Mouse (Mus musculus) naive thymus-derived CD4-positive, alpha-beta T cell, adult 2 months (primary cell): ENCODE measurements around the gene Cmtm6.

Experiments
- DNase-seq: peaks from one replicate; pipeline ENCODE4 v3.0.0-alpha.2; 2011; ENCODE audit warnings: low read depth

Cmtm6 gene

GRCm38 (mm10) chr9:114729911-114730805, 758 bp upstream of the Cmtm6 start:
- DNase-seq: peak; percentile 86

GRCm38 (mm10) chr9:114731871-114732682, 1.2 kb downstream of the Cmtm6 start:
- peak; percentile 47 for DNase-seq

DNA sequence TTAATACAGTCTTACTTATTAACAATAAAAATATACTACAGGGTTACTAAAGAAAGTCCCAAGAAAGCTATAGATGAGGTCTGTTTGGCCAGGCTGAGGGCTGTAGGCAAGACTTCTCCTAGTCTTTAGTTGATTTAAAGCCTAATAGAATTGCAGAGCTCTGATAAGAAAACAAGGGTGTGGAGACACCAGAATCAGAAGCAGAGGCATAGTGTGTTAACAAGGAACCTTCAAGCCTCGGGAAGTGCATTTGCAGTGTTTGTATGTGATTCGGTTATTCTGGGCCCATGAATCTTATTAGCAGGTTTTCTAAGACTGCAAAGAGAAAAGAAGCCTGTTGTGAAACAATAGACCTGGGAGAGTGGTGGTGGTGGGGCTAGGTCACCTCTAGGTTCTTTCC, 2.3 kb downstream of the Cmtm6 start:
- DNase-seq: no peak

GRCm38 (mm10) chr9:114736442-114736841, 5.5 kb downstream of the Cmtm6 start:
- no peak for DNase-seq

DNA sequence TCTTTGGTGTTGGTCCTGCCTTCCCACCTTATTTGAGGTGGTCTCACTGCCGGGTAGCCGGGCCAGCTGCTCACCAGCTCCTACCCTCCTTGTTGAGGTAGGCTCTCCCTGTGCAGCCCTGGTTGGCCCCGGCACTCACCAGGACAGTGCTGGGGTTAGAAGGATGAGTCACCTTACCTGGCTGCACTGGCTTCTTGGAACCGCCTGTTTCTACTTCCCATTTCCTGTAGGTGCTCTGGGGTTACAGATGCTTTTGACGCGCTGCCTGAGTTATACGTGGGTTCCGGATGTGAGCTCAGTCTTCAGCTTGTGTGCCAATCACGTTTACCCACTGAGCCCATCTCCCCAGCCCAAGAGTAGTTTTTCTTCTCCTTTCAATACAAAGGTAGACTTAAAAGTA, 9.4 kb downstream of the Cmtm6 start:
- DNase-seq: peak; percentile 79

GRCm38 (mm10) chr9:114742731-114743130, 11.8 kb downstream of the Cmtm6 start:
- DNase-seq: peak; percentile 82

- DNase-seq: no peak
These were observed 14.2 kb downstream of the Cmtm6 start for GRCm38 (mm10) chr9:114745163-114745562.

- DNase-seq: no peak
These were observed 14.7 kb downstream of the Cmtm6 start for GRCm38 (mm10) chr9:114745654-114746053.

GRCm38 (mm10) chr9:114747012-114747411, 16.1 kb downstream of the Cmtm6 start:
- DNase-seq: no peak

DNA sequence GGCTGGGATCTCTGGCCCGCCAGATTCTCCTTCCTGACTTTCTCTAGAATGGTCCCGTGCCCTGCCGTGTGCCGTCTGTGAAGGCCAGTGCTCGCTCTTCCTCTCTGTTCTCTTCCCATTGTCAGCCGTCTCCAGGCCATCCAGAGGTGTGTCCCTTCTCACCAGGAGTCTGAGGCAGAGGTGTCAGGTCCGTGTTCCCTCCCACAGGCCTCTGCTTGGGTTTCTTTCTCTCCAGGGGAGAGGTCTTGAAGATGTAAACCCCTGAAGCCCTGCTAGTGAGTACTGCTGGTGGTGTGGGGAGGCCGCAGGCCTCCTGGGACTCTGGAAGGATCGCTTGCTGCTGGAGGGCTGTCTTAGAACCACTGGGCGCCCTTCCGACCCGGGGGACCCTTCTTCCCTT, 16.6 kb downstream of the Cmtm6 start:
- DNase-seq: no peak

DNA sequence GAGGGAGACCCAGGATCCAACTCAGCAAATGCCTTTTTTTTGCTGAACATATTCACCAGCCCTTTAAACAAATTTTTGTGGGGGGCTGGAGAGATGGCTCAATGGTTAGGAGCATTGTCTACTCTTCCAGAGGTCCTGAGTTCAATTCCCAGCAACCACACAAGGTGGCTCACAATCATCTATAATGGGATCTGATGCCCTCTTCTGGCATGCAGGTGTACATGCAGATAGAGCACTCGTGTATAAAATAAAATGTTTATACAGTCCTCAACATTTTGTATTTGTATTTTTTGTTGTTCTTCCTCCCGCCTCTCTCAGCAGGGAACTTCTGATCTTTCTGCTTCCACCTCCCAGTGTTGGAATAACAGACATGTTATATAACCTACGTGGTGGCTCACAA, 20.7 kb downstream of the Cmtm6 start:
- DNase-seq: no peak

DNA sequence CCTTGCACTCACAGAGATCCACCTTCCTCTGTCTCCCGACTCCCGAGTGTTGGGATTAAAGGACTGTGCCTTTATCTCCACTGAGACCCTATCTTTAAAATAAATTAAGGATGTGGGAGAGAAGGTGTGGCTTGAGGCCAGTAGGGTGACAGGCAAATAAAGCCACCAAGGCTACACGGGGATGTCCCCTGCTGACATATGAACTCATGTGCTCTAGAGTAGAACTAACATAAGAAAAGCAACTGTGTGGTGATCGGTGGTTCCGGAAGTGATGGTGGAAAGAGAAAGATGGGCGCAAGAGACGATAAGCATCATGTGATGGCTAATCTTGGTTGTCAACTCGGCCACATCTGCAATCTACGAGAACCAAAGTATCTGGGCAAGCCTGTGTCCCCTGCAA, 21.4 kb downstream of the Cmtm6 start:
- DNase-seq: no peak

DNA sequence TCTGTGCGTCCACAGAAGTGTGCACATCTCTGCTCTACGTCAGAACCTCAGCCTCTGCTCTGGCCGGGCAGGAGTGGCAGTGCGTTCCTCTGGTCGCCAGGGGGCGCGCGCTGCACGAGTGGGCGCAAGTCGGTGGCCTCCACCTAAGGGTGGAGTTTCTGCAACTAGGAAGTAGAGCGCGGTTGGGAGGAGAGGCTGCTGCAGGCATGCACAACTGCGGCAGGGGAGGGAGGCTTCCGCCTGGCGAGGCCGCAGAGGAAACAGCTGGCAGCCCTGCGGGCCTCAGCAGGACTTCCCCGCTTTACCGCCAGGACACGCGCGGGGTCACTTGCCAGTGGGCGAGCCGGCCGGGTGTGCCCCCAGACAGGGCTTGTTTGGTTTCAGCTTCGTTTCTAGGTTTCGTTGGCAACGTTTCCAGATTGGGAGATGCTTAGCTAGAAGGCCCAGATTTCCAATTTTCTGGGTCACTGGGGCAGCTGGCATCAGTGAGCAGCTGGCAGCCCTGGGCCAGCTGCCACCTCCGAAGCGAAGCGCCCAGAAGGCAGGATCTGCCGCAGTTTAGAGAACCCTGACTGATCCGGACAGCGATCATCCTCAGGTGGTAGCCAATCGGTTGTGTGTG, 22.1 kb downstream of the Cmtm6 start:
- peak; percentile 95 for DNase-seq

DNA sequence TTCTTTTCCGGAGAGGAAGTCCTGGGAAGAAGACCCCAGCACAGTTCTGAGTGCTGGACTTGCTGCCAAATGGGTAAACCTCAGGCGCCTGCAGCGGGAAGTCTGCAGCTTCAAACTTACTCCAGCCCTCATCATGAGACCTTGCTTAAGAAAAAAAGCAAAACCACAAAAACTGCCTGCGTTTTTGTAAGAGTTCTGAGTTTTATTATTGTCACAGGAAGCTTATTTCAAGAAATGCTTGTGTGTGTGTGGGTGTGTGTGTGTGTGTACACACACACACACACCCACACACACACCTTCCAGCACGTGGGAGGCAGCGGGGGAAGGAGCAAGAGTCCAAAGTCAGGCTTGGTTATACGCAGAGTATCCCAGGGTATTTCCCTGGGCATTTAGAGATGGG, 27.4 kb downstream of the Cmtm6 start:
- DNase-seq: peak; percentile 66

DNA sequence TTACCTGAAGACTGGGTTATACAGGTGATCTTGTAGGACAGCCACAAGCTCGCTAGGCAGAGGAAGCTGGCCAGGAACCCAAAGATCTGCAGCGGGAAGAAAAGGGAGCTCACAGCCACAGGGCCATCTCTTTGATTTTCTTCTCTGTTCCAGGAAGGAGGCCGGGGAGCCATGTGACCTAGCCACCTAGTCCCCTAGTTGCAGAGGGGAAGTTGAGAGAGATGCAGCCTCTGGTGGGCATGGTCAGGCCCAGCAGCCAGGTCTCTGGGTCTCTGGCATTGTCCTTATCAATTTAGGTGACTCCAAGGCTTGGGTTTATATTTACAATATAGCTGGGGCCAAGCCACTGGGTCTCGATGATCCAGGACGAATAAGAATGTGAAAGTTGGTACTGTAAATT, 27.9 kb downstream of the Cmtm6 start:
- DNase-seq: no peak

DNA sequence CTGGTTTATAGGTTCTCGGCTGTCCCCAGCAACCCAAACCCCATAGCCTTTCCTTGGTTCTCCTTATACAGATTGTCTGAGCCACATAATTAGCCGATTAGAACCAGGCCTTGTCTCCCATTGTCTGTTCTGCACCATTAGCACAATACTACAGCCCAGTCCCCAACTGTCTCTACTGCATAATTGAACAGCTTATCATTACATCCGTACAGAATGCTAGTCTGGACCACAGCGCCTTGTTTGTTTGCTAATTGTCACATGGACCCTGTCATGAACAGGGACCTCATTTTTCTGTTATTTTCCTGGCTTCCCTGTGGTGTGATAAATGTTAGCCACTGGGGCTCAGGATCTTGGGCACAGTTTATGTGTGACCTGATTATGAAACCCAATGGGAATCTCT, 29.0 kb downstream of the Cmtm6 start:
- no peak for DNase-seq

DNA sequence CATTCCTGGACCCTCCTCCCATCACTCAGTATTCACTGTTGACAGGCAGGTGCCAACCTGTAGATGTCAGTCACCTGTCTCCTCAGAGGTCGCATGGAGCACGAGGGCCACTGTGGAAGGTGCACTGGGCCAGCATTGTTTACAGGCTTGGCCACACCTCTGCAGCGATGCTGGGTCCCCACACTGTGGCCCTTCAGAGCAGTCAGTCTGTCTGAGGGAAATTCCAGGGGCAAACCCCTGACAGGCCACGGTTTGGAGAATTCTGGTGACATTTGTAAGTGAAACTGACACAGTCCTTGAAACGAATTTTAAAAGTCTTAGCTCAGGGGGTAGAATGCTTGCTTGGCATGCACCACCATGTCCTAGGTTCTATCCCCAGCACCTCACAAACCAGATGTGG, 29.4 kb downstream of the Cmtm6 start:
- no peak for DNase-seq

- no peak for DNase-seq
These were observed 30.9 kb downstream of the Cmtm6 start for GRCm38 (mm10) chr9:114761848-114762247.

DNA sequence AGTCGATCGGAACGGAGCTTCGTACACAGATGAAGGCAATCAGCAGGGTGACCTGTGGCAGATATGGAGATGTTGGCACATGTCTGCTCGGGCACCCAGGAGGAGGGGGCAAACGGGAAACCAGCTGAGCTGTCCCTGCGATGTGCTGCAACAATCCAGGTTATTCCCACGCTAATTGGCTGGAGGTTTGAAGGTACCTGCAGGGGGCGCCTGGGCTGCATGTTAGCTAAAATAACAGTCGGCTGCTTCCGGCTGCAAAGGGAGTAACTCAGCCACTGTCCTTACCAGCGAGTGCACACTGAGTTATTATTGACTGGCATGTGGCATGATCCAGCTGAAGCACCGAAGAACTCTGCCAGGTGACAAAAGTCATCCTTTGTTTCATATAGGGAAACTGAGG, 32.4 kb downstream of the Cmtm6 start:
- peak; percentile 71 for DNase-seq

GRCm38 (mm10) chr9:114767030-114767429, 36.1 kb downstream of the Cmtm6 start:
- no peak for DNase-seq

- no peak for DNase-seq
These were observed 36.6 kb downstream of the Cmtm6 start for GRCm38 (mm10) chr9:114767507-114767906.

GRCm38 (mm10) chr9:114768066-114768465, 37.1 kb downstream of the Cmtm6 start:
- DNase-seq: no peak

DNA sequence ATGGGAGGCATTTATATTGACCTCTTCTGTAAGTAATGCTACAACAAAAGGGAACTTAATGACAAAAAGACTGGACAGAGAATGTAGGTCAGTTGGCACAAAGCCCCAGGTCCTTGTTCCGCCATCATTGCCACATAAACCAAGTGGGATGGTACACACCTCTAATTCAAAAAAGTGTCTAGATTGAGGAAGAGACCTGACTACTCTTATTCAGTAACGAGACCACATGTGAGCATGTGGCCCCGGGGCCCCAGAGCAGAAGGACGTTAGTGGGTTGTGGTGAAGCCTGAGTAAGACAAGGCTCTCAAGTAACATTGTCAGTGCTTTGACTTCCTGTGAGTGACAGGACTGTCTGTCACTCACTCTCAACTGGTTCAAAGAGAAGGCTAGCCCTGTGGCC, 39.3 kb downstream of the Cmtm6 start:
- DNase-seq: peak; percentile 45
